Mouse (Mus musculus) right cerebral cortex, postnatal 4 days (tissue): ENCODE results near the gene Idnk.

Source experiments
- DNase-seq: peaks from one replicate; pipeline ENCODE4 v3.0.0-alpha.2; 2022

Gene Idnk

DNA sequence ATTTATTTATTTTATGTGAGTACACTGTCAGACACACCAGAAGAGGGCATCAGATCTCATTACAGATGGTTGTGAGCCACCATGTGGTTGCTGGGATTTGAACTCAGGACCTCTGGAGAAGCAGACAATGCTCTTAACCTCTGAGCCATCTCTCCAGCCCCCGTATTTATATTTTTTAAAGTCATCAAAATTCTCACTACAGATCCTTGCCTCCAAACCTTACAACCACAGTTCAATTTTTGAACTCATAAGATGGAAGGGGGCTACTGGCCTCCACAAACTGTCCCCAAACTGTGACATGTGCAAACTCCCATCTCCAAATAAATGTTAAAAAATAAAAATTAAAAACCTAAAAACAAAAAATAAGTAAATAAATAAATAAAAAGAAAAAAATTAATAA is 9.7 kb upstream of the Idnk start:
- no peak for DNase-seq

DNA sequence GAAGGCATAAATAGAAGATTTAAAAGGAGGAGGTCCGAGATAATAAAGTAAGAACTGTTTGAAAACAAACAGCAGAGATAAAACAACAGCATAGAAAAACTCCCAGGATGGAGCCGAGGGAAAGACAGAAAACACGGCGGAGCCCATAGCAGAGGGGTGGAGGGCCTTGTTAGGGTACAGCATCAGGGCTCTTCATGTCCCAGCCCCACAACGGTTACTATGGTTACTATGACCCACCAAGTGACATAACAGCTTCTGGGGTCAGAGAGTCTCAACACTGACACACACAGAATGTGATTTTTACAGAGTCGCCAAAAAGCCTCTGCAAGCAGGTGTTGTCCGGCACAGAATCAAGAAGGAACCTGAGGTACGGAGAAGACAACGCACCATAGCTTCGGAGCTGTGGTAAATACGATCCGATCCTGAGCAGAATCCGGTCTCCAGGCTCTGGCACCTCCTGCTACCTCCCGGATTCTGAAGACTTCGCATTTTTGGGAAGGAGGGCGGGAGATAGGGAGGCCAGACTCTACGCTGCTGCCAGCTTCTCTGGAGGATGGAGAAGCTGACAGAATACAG is 9.1 kb upstream of the Idnk start:
- peak; percentile 28 for DNase-seq

DNA sequence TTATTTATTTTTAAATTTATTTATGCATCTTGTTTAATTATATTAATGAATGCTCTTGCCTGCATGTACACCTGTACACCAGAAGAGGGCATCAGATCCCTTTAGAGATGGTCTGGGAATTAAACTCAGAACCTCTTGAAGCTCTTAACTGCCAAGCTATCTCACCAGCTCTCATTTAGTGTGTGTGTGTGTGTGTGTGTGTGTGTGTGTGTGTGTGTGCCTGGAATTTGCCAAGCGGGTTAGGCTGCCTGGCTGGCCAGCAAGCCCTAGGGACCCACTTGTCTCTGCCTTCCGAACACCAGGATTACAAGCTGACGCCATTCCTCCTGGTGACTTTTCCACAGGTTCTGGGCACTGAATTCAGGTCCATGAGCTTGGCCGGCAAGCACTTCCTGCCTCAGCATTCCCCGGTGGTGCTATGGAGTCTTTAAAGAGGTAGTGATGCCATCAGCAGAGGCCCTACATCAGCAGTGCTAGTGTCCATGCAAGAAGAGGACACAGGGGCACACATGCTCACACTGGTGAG is 8.4 kb upstream of the Idnk start:
- DNase-seq, result no peak

DNA sequence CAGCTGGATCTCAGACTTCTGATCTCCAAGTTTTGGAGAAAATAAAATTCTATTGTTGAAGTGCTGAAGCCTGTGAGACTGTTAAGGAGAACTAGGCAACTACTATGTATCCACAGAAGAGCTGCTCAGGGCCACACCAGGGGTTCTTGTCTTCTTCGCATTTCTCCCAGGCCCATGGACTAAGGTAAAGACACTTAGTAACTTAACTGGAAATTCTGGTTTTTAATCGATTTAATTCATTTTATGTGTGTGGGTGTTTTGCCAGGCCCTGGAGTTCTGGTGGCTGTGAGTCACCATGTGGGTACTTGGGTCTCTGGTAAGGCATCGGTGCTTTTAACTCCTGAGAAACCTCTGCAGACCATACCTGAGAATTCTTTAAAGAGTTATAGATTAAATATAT is 7.8 kb upstream of the Idnk start:
- DNase-seq, result no peak

DNA sequence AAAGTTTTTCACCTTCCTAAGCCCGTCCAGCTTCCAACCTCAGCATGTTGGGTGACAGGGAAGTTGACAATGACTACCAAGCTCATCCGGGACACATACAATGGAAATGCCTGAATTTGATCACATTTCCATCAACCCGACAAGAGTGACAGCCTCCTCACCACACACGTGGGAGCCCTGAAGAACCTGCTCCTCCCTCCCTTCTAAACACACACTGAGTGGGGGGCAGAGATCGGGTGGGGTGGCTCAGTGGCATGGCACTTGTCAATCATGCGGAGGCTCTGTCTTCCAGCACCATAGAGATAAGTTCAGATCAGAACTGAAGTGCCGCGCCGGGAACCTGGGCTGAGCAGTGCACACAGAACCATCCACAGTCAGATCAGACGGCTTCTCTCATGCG is 7.0 kb upstream of the Idnk start:
- no peak for DNase-seq

DNA sequence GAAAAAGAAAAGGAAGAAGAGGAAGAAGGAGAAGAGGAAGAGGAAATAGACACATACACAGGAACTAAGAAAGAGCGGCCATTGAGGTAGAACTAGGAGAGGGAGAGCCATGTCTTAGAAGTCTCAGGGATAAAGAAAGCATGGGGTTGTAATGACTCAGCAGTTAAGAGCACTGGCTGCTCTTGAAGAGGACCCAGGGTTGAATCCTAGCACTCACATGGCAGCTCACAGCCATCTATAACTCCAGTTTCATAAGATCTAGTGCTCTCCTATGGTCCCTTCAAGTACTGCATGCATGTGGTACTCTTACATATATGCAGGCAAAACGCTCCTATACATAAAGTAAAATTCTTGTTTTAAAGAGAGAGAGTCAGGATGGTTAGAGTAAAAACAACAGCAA is 1.4 kb upstream of the Idnk start:
- no peak for DNase-seq

DNA sequence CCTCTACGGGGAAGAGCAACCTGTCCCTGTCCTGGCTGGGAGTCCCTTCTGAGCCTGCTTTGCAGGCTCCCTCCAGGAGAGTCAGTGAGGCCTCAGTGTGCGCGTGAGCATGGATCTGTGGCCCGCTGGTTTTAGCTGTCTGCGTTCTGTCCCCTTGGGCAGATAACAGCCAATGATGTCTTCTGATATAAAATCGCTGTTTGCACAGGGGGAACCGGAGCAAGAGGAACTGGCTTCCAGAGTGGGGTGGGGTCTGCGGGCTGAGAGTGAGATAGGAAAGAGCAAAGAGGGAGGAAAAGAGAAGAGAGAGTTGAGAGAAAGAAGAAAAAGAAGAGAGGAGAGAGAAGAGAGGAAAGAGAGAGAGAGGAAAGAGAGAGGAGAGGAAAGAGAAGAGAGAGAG is 413 bp upstream of the Idnk start:
- no peak for DNase-seq

DNA sequence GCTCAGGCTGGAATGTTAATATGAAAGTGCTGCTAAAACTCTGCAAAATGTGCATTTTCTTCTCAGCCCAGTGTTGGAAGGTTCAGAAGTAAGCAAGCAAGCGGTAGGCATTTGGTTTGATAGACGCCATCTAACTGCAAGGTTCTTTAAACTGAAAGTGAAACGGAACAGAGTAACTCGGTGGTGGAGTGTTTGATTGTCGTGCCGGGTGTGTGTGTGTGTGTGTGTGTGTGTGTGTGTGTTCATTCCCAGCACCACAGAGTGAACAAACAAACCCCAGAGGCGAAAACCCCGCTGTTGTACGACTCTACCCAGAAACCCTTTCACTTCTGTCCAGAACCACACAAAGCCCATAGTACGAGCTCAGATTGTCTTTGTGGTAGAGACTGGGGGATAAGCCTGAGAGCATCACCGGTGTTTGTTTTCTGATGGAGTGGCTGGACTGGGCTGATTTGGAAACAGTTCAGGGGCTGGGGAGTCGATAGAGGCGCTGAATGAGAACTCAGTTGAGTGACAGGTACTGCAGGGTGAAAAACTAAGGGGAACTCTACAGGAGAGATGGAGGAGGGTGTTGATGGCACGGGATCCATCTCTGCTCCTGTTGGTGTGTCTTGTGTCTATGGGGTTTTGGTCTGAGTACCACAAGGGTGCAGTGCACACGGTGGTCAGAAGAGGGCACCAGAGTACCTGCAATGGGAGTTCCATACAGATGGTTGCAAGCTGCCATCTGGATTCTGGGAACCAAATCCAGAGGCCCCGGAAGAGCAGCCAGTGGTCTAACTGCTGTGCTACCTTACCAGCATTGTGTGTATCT is 857 bp downstream of the Idnk start:
- DNase-seq, result peak; percentile 94

DNA sequence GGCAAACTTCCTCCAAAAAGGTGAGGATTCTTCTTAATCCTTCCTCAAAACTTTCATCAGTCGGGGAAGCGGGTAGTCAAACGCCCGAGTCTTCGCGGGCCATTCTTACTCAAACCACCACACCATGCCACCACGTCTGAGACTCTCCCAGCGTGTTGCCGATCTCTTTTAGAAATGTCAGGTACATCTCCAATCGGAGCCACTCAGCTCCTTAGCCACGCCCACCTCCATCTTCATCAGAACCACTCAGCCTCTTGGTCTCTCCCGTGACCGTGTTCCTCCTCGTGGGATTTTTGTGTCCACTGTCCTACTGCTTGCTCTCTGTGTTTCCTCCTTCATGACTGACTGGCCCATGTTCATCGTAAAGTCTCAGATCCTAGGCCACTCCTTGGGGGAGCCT is 3.3 kb downstream of the Idnk start:
- no peak for DNase-seq

DNA sequence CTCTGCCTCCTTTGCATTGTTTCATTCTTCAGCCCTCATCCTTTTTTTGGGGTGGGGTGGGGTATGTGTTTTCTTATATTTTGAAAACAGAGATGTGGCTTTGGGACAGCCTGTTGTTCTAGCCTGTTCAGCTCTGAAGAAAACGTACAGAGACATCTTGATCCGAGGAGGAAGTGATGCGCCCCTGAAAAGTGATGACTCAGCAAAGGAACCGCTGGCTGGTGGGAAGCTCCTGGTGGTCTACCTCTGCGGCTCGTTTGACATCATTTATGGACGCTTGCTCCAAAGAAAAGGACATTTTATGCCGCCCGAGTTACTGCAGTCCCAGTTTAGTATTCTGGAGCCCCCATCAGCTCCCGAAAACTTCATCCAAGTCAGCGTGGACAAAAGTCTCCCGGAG is 5.9 kb downstream of the Idnk start:
- DNase-seq, result no peak

DNA sequence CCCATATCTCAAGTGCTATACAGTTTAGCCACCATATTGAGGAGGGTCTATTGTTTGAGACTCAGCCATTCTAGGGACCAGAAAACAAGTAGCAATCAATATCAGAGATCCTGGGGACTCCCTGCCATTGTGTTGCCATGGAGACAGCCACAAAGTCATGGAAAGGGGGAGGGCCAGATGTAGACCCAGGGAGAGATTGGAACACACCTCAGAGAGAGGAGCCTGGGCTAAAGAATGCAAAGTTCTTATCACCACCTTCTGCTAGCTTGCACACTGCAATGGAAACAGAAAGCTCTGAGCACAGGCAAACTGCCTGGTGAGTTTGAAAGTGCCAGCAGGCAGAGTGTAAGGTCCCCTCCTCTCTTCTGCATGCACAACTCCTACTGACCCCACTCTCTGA is 10.7 kb downstream of the Idnk start:
- no peak for DNase-seq

DNA sequence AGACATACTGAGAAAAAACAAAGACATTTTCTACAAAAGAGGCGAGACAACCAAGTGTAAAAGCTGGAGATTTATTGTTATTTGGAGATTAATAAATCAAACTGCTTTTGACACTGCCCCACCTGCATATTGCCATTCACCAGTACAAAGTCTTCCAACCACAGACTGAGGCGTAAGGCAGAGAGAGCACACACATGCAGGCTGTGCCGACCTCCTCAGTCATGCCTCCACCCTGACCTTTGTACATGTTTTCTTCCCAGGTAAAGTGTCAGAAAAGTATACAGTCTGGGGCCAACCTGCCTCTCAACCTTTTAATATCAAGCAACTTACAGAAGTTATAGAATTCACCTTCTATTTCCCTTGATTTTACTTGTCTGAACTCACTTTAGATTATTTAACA is 18.7 kb downstream of the Idnk start:
- no peak for DNase-seq

DNA sequence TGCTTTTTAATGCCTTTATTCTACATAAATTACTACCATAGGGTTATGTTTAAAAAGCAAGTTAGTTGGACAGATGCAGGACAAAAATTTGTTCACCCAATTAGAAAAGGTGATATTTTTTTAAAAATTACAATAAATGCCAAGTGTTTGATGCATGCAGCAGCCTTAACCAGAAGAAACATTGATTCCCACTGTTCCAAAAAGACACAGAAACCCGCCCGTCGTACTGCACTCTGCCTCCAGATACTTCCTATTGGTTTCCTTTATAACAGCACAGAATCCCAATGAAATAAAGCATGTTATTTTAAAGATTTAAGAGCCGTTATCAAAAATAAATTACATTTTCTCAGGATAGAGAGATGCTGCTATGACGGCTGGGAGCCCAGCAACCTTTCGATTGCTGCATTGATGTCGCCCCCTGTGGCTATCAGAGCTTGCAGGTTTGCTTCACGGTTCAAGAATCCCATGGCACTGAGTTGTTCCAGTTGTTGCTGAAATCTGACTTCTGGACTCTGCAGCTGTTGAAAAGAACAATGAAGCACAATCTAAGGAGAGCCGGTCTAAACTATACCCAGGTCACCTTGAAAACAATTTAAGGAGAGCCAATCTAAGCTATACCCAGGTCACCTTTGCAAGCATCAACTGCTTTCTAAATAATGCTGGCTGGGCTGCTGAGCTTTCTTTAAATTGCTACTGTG is 20.2 kb downstream of the Idnk start:
- DNase-seq, result peak; percentile 100

DNA sequence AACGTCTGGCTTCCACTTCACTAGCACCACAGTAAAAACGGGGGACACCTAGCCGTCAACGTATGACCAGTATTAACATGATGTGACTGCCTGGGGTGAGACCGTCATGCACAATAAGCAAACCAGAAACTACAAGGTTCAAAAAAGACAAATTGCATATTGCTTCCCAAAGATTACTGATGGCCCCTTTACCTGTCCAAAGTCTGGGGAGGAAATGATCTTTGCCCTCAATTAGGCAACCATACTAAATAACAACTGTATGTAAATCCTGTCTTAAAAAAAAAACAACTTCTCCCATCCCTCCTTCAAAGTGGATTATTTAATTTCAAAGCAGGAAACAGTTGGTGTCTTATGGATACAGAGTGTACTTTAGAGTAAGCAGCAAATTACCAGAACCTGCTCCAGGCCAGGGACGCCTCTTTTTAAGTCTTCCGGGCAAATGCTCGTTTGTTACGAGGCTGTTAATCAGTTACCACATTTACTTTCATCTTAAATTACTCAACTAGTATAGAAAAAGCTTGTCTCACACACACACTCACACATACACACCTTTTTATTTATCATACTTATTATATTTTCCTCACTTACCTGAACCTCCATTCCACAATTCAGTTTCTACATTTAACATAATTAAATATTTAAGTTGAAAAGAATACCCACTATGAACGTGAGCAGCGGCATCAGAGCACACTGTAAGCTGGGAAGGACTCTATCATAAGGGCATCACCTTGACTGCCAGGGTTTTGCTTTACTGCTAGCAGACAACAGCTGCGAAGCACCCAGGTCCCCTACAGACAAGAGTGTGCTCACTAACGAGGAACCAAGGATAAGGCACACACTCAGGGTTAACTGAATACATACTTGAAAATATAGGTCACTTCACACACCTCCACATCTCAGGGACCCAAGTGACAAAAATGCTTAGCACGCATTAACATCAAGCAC is 24.4 kb downstream of the Idnk start:
- DNase-seq, result no peak

DNA sequence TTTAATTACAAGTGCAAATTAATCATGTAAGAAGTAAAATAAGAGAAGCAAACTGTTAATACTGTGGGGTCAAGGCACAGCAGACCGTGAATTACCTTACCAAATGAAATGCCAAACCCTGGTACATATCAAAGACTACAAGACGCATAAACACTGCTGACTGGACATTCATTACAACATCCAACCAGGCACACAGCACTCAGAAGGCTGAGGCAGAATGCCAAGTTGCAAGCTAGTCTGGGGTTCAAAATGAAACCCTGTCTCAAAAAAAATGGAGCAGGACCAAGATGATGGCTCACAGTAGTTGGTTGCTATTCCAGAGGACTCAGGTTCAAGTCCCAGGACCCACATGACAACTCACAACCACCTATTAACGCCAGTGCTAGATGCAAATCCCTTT is 26.7 kb downstream of the Idnk start:
- DNase-seq, result no peak

DNA sequence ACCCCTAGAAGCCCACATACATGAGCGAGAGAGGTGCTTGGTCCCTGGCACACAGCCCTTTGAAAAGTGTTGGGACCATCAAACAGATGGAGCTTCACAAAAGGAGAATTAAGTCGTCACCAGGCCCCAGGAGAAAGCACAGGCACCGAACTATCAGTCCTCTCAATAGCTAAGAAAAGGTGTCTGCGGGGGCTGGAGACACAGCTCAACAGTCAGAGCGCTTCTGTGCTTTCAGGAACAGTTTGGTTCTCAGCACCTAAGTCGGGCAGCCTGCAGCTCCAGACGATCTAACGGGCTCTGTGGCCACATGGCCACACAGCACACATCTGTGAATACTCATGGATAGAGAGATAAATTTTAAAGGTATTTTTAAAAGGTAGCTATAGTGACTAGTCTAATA is 28.8 kb downstream of the Idnk start:
- no peak for DNase-seq

DNA sequence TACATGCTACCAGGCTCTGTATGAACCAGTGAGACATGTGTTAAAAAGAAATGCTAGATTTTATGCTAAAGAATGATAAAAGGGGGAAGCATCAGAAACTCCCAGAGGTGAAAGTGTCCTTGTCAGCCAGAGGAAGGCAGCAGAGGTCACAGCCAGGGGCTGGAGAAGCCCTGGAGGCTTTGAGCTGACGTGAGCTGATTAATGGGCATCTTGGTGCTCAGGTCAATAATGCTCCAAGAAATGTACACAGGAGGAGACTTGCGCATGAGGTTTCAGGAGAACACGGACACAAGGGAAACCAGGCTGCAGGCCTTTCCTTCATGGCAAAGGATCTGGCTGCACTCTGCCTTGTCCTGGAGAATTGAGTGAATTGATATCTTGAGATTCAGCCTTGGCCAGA is 30.3 kb downstream of the Idnk start:
- DNase-seq, result no peak

DNA sequence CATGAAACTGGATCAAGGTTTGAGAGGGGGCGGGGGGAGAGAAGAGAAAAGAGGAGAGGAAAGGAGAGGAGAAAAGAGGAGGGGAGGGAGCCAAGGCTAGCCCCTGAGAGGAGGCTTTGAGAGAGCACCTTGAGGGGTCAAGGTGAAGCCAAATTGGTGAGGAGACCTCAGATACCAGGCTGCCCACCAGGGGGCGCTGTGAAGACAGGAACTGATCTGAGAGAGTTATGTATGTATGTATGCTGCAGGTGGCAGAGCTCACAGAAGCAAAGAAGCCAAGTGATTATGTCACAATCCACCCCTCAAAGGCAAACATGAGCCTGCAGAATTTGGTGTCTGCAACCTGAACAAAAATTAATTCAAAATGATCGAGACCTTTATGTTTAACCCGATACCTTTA is 31.0 kb downstream of the Idnk start:
- peak; percentile 91 for DNase-seq

DNA sequence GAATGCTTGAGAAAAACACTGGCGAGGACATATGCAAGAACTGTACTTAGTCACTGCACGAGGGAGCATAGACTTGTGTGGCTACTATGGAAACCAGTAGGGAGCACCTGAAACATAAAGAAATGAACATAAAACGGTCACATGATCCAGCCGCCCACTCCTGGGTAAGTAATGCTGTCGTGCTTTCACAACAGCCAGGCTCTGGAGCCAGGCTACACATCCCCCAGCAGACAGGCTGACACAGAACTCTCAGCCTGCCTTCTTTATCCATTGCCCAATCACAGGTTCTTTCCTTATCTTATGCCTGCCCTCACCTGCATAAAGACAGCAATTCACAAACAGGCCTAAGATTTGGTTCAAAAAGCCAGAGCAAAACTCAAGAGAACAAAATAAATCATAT is 32.0 kb downstream of the Idnk start:
- DNase-seq, result no peak

DNA sequence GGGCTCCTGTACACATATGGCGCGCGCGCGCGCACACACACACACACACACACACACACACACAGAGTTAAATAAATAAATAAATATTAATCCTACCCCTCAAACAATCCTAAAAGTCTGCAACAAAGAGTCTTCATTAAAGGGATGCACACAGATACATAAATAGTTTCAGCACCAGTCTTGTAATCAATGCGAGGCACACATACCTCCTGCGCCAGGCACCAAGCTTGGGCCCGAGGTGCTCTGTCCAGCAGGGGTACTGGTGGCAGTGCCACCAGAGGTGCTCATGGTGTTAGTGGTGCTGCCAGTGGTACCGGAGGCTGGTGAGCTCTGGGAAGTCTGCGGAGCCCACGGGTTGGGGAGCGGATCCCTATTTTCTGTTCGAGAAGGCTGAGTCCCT is 34.1 kb downstream of the Idnk start:
- DNase-seq, result no peak

DNA sequence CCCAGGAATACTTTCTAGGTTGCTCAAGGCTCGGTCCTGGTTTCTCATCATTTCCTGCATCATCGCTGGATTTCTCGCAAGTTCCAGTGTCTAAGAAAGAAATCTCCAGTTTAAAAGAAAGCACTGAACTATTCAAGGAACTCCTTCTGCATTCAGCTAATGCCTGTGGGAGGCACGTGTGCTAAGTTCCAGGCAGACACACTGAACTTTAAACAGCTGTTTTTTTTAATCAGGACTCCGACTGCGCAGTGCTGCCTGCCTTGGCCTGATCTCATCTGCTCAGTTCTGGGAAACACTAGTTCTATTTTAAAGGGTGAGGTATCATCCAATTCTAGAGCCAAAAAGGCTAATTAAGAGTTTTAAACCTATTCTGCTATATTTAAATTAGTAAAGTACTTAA is 34.7 kb downstream of the Idnk start:
- DNase-seq, result no peak

DNA sequence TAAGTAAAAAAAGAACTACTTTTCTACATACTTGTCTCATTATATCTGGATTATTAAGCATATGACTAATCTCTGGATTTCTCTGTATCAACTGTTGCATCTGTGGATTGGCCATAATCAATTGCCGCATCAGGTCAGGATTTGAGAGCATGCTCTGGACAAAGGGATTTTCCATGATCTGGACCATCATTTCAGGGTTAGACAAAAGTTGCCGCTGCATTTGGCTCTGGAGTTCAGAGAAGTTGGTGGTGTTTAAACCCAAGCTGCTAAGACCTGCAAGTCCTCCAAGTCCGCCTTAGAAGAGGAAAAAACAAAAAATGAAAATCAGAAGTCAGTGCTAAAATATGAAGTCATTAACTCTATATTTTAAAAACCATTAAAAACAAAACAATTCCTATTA is 35.8 kb downstream of the Idnk start:
- DNase-seq, result no peak

DNA sequence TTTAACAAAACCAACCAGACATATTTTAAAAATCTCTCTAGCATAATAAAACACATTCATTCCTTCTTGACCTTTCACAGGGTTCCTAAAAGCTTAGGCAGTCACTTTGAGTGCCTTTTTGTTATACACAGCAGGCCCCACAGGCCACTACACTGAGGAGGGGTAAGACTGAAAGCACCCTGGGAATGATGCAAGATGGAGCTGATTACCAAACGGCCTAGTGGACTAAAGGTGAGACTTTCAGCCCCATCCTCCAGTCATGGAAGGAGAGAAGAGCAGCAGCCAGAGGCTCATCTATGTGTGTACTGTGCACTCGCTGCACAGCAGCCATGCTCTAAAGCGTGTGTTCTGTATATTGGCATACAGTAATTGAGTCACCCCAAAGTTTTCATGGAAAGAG is 37.5 kb downstream of the Idnk start:
- DNase-seq, result no peak
